Comparison of ENCODE assay signal across 8 mouse cellular contexts in the genomic region with DNA sequence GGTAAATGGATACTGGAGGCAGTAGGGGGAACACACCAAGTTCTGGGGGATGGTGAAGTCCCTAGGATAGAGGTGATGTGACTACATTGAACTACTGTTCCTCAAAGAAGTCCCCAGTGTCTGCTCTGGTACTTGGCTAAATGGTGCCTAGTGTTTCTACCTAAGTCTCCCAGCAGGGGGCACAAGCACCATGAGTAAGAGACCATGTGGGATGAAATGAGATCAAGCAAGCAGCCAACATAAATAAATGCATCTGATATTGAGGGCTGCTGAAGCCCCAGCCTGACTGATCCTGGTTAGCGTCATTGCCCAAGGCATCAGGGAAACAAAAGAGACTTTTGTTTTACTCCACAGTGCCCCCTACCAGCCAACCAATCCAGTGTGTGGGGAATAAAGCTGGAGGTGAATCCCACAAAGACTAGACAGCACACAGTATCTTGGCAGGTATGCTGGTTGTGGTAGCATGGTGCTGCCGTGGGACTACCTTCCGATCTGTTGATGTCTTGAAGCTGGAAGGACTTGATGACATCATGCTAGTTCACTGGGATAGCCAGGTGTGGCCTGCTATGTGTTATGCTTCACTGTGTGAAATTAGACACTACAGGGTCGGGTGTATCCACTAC.
A peak's percentile ranks its signal among the peaks of the same experiment; 100 is the strongest.
DNase-seq lines count a peak whose midpoint lies in the region; ATAC-seq and TF ChIP-seq lines count a peak whose summit lies in the region.

No protein-coding gene starts in this region.

- H3K4me3 ChIP-seq in hindbrain, embryonic 15.5 days, result no peak overlapping the region
- no peak overlapping the region for H3K4me3 ChIP-seq in limb, embryonic 14.5 days (replicated peaks; ENCODE audit: low read length)

- DNase-seq in cerebellum, adult 11 months, result peak; percentile 24
- no peak for DNase-seq in cerebellum, adult 9-11 months
- DNase-seq in MN1 (ENCODE audit: low spot score), result peak; percentile 17
- DNase-seq in embryo, embryonic 11 days, result peak; percentile 75
- DNase-seq in limb, embryonic 14.5 days (ENCODE audit: low spot score), result peak; percentile 9
- DNase-seq in retina, embryonic 14.5 days (ENCODE audit: low spot score), result peak; percentile 79

- no peak overlapping the region for H3K27ac ChIP-seq in hindbrain, embryonic 15.5 days (replicated peaks)
- no peak overlapping the region for H3K27ac ChIP-seq in limb, embryonic 14.5 days (replicated peaks; ENCODE audit: low read depth, low read length)

- no peak overlapping the region for H3K4me2 ChIP-seq in hindbrain, embryonic 15.5 days
- H3K4me2 ChIP-seq in limb, embryonic 14.5 days (replicated peaks; ENCODE audit: low read depth, low read length, severe bottlenecking), result no peak overlapping the region

- H3K36me3 ChIP-seq in hindbrain, embryonic 15.5 days, result no peaks in the 10 kb centered on the region
- no peaks in the 10 kb centered on the region for H3K36me3 ChIP-seq in limb, embryonic 14.5 days (ENCODE audit: control insufficient read depth, insufficient read depth, low read length)

- no peak overlapping the region for H3K9ac ChIP-seq in hindbrain, embryonic 15.5 days
- no peak overlapping the region for H3K9ac ChIP-seq in limb, embryonic 14.5 days (ENCODE audit: low read depth, low read length, severe bottlenecking)

- no peaks in the 10 kb centered on the region for H3K27me3 ChIP-seq in hindbrain, embryonic 15.5 days
- no peaks in the 10 kb centered on the region for H3K27me3 ChIP-seq in limb, embryonic 14.5 days (ENCODE audit: control insufficient read depth, insufficient read depth, low read length)

- ATAC-seq in hindbrain, embryonic 15.5 days (ENCODE audit: low FRiP score, low read depth), result peak; percentile 72
- no peak for ATAC-seq in limb, embryonic 14.5 days (ENCODE audit: low FRiP score, low read depth)
- ATAC-seq in monocyte, adult 5-6 weeks (replicated peaks; ENCODE audit: insufficient number of reproducible peaks, low FRiP score, low TSS enrichment, poor library complexity, severe bottlenecking), result no peak

- TF ChIP-seq POLR2A in limb, embryonic 14.5 days (IDR thresholded peaks at IDR 0.05; ENCODE audit: borderline replicate concordance, extremely low read depth, insufficient read depth, insufficient read length), result no peak

- 65% methylated on average over 4 of the region's 4 CpGs for WGBS in hindbrain, embryonic 15.5 days
- whole genome bisulfite sequencing in limb, embryonic 14.5 days, result 66% methylated on average over 4 of the region's 4 CpGs

- H3K9me3 ChIP-seq in hindbrain, embryonic 15.5 days, result no peaks in the 10 kb centered on the region
- no peaks in the 10 kb centered on the region for H3K9me3 ChIP-seq in limb, embryonic 14.5 days (ENCODE audit: control insufficient read depth, low read length)

- H3K4me1 ChIP-seq in hindbrain, embryonic 15.5 days (replicated peaks), result no peaks in the 10 kb centered on the region
- no peaks in the 10 kb centered on the region for H3K4me1 ChIP-seq in limb, embryonic 14.5 days (ENCODE audit: control insufficient read depth, insufficient read depth, low read length)
